Mouse (Mus musculus) heart, postnatal 0 days (tissue): ENCODE measurements around the gene Il25. TPM values are rescaled to one million over a fixed set of nuclear protein-coding genes. Genes with fewer than 3 reads are reported as not detected.

ENCODE experiments used
- ATAC-seq: fragments of 200-750 bp; cut with Nextera tagmentation; 2 replicates; pipeline ENCODE4 v1.8.0; 2017; ENCODE audit warnings: low read depth, moderate number of reproducible peaks, moderate library complexity; ENCODE audit not compliant: insufficient read depth
- DNase-seq: peaks from one replicate; pipeline ENCODE4 v3.0.0-alpha.2; 2016; ENCODE audit warnings: low spot score
- H3K27ac ChIP-seq: fragments of 300-500 bp; sonication (generic); 2 replicates; pipeline ENCODE4 v1.5.1; 2014; ENCODE audit warnings: low read depth, mild to moderate bottlenecking
- H3K27me3 ChIP-seq: fragments of 300-500 bp; sonication (generic); 2 replicates; pipeline ENCODE4 v1.6.1; 2014; ENCODE audit warnings: low read length, mixed read lengths; ENCODE audit not compliant: control insufficient read depth, insufficient read depth
- H3K36me3 ChIP-seq: fragments of 300-500 bp; sonication (generic); replicated peaks from 2 replicates; pipeline ENCODE4 v1.6.1; 2014; ENCODE audit warnings: low read length, mixed read lengths; ENCODE audit not compliant: control insufficient read depth, insufficient read depth
- H3K4me1 ChIP-seq: fragments of 300-500 bp; sonication (generic); 2 replicates; pipeline ENCODE4 v1.6.1; 2014; ENCODE audit warnings: antibody characterized with exemption; ENCODE audit not compliant: control insufficient read depth, insufficient read depth
- H3K4me2 ChIP-seq: fragments of 300-500 bp; sonication (generic); 2 replicates; pipeline ENCODE4 v1.6.1; 2014; ENCODE audit warnings: low read depth, mild to moderate bottlenecking, low read length, moderate library complexity
- H3K4me3 ChIP-seq: fragments of 300-500 bp; sonication (generic); 2 replicates; pipeline ENCODE4 v1.5.1; 2014; ENCODE audit warnings: low read depth, low read length
- H3K9ac ChIP-seq: fragments of 300-500 bp; sonication (generic); replicated peaks from 2 replicates; pipeline ENCODE4 v1.6.1; 2014; ENCODE audit warnings: low read depth, low read length, mixed read lengths
- H3K9me3 ChIP-seq: fragments of 300-500 bp; sonication (generic); replicated peaks from 2 replicates; pipeline ENCODE4 v1.6.1; 2016; ENCODE audit warnings: low read length; ENCODE audit not compliant: control insufficient read depth
- CTCF ChIP-seq: IDR thresholded peaks from 2 replicates; pipeline ENCODE4 v1.5.1; 2016; ENCODE audit warnings: antibody characterized with exemption, control low read depth, low read depth
- EP300 ChIP-seq: IDR thresholded peaks from 2 replicates; pipeline ENCODE4 v1.6.1; 2016; ENCODE audit warnings: antibody characterized with exemption, low read depth
- WGBS: fragments of 180-500 bp; shearing (Covaris S2); extraction: QIAGEN DNeasy Blood & Tissue Kit; methylation state at CpG from one replicate; pipeline ENCODE4 v1.1.7; 2014; 5-methylcytosine and 5-hydroxymethylcytosine counted together
- polyA plus RNA-seq: library from polyadenylated mRNA; unstranded; fragments of >200 nt; fragmentation: Nextera tagmentation; extraction: Ambion mirVana; gene quantifications from 2 replicates; pipeline ENCODE4 v1.2.1, GENCODE M21; 2015
- total RNA-seq: library from RNA; depleted of rRNA; stranded (reverse); fragments of >200 nt; gene quantifications from 2 replicates; pipeline ENCODE4 v1.2.3, GENCODE M21; 2014; ENCODE audit warnings: low replicate concordance; rRNA removed

Gene Il25
- total RNA-seq (not detected in 2 replicates), polyA plus RNA-seq (0.11 TPM in 1 of 2 replicates, not detected in the other)

DNA sequence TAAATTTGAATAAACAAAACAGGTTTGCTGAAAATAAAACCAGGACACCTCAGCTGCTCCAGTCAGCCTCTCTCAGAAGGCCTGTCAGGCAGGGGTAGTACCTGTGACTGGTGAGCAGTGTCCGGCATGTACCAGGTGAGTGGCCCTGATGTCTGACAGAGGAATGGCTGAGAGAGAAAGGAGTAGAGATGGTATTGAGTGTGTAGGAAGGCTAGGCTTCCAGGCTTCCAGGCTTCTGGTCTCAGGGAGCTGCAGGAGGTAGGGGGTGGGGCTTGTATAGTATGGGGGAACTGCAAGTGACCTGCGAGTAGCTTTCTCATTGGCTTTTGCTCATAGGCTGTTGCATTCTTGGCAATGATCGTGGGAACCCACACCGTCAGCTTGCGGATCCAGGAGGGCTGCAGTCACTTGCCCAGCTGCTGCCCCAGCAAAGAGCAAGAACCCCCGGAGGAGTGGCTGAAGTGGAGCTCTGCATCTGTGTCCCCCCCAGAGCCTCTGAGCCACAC lies at the start of gene Il25:
TSS of gene Il25 (plus strand) at position 51 of the 506 bp plus-strand sequence.
- ATAC-seq: no peak
- TF ChIP-seq EP300 (no peak), CTCF (no peak)

DNA sequence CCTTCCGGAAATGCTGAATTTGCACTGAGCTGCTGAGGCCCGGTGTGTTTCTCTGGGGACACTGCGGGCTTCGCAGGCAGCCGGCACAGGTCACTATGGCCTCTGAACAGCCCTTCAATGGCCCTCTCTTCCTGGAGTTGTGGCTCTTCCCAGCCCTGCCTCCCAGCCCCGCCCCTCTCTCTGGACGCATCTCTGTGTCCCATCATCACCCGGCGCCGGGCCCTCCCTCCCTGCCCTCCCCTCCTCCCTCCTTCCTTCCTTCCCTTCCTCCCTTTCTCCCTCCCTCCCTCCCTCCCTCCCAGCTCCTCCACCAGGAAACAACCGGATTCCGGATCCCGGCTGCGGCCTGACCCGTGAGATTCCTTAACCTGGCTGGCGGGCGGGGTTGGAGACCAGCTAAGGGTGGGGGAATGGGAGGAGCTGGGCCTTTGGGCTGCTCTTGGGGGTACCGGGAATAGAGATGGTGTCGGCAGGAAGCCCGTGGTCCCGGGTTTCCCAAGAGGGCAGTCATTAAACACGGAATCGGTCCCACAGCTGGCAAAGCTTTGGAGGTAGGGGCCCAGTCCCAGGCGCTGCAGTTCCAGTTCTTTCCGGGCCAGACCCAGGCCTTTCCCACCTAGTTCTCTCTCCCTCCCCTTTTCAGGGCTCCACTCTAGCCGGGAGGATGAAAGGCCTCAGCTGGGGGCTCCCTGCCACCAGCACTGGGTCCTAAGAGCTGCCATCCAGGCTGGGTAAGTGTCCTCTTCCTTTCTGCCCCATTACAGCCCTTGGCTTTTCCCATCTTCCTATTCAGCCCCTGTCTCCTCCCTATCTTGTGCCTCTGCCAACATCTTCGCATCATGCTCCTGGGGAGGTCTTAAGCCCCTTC lies 49.1 kb upstream of the Il25 start, which contains the start of the genes Bcl2l2 and Gm20521:
TSS of gene Bcl2l2 (plus strand) at position 224 of the 868 bp plus-strand sequence.
TSS of gene Gm20521 (plus strand) at position 288 of the 868 bp plus-strand sequence.
- TF ChIP-seq CTCF: no peak
- peak; percentile 28; the same call in 1 of the 2 replicates for TF ChIP-seq EP300
- Histone ChIP-seq H3K4me1 (peaks cover 7% of the 10 kb centered on the region), H3K9me3 (no peaks in the 10 kb centered on the region), H3K9ac (peak within 1 kb of the TSS; percentile 74), H3K4me3 (peak within 1 kb of the TSS; percentile 71), H3K27me3 (no peaks in the 10 kb centered on the region), H3K4me2 (peak within 1 kb of the TSS; percentile 81), H3K36me3 (peaks cover 12% of the 10 kb centered on the region; the same call in 1 of the 2 replicates), H3K27ac (peak within 1 kb of the TSS; percentile 98)
- ATAC-seq: peak; percentile 91
- peak; percentile 95 for DNase-seq
- WGBS: 0% methylated on average over 27 of the region's 27 CpGs

More for the DNA sequence above, at the start of gene Il25:
- Histone ChIP-seq H3K27me3 (no peaks in the 10 kb centered on the region), H3K4me1 (no peaks in the 10 kb centered on the region; the same call in 1 of the 2 replicates), H3K9me3 (no peaks in the 10 kb centered on the region), H3K4me3 (no peak within 1 kb of the TSS), H3K36me3 (no peaks in the 10 kb centered on the region), H3K4me2 (no peak within 1 kb of the TSS), H3K9ac (no peak within 1 kb of the TSS), H3K27ac (no peak within 1 kb of the TSS)
- no peak for DNase-seq
- WGBS: 24% methylated on average over 6 of the region's 6 CpGs

DNA sequence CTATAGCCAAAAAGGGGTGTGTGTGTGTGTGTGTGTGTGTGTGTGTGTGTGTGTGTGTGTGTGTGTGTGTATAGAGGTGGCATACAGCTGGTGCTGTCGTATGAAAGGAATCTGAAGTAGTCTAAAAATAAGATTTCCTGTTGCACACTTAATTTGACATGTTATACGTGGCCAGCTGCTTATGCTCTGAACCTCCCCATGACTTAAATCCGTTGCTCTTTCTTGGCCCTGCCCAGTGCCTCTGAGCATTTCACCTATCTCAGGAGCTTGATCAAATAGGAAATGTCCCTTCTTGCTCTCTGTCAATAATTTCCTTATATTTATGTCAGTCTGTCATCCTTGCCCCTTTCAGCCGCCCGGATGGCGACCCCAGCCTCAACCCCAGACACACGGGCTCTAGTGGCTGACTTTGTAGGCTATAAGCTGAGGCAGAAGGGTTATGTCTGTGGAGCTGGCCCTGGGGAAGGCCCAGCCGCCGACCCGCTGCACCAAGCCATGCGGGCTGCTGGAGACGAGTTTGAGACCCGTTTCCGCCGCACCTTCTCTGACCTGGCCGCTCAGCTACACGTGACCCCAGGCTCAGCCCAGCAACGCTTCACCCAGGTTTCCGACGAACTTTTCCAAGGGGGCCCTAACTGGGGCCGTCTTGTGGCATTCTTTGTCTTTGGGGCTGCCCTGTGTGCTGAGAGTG lies 48.3 kb upstream of the Il25 start:
- H3K36me3 ChIP-seq: peaks cover 12% of the 10 kb centered on the region; the same call in 1 of the 2 replicates
- peaks cover 7% of the 10 kb centered on the region for H3K4me1 ChIP-seq
- TF ChIP-seq CTCF (no peak), EP300 (no peak)
- no peaks in the 10 kb centered on the region for H3K9me3 ChIP-seq
- peak; percentile 47 for DNase-seq
- peak; percentile 24; the same call in 1 of the 2 replicates for ATAC-seq
- 30% methylated on average over 21 of the region's 21 CpGs for WGBS
- H3K9ac ChIP-seq: peak overlapping the region; percentile 74
- no peaks in the 10 kb centered on the region for H3K27me3 ChIP-seq
- H3K27ac ChIP-seq: peak overlapping the region; percentile 98
- H3K4me2 ChIP-seq: peak overlapping the region; percentile 81
- H3K4me3 ChIP-seq: peak overlapping the region; percentile 71

DNA sequence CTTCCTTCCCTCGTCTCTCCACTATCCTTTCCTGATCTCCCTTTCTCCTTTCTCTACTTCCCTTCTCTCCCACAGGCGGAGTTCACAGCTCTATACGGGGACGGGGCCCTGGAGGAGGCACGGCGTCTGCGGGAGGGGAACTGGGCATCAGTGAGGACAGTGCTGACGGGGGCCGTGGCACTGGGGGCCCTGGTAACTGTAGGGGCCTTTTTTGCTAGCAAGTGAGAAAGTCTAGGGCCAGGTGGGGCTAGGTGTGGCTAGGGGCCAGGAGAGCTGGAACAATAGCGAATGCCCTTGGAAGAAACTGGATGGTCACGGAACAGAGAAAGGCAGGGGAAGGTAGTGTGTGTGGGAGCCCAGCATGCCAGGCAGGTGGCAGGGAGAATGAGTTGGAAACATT lies 47.2 kb upstream of the Il25 start:
- WGBS: 90% methylated on average over 11 of the region's 11 CpGs
- DNase-seq (no peak), ATAC-seq (no peak)
- Histone ChIP-seq H3K27me3 (no peaks in the 10 kb centered on the region), H3K9me3 (no peaks in the 10 kb centered on the region), H3K36me3 (peaks cover 12% of the 10 kb centered on the region; the same call in 1 of the 2 replicates), H3K4me1 (peaks cover 7% of the 10 kb centered on the region), H3K9ac (no peak overlapping the region), H3K4me2 (no peak overlapping the region), H3K4me3 (no peak overlapping the region), H3K27ac (no peak overlapping the region)
- no peak for TF ChIP-seq EP300
- TF ChIP-seq CTCF: no peak

DNA sequence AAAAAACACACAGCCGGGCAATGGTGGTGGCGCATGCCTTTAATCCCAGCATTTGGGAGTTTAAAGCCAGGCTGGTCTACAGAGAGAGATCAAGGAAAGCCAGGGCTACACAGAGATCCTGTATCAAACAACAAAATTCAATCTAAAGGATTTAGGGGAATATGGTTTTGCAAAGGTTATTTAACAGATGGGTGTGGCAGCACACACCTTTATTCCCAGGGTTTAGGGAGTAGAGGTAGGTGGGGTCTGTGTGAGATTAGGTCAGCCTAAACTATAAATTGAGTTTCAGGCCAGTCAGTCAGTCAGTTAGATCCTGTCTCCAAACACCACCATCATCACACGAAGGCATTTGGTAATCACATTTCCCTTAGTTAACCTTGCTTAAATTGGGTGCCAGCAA lies 40.3 kb upstream of the Il25 start, which contains the start of gene Pabpn1:
TSS of gene Pabpn1 (plus strand) at position 301 of the 400 bp plus-strand sequence.
- DNase-seq (no peak), ATAC-seq (no peak)
- peak within 1 kb of the TSS; percentile 59 for H3K4me2 ChIP-seq
- peak within 1 kb of the TSS; percentile 86 for H3K27ac ChIP-seq
- peak within 1 kb of the TSS; percentile 43 for H3K9ac ChIP-seq
- no peaks in the 10 kb centered on the region for H3K27me3 ChIP-seq
- H3K9me3 ChIP-seq: no peaks in the 10 kb centered on the region
- peaks cover 14% of the 10 kb centered on the region for H3K4me1 ChIP-seq
- H3K4me3 ChIP-seq: peak within 1 kb of the TSS; percentile 50
- peaks cover 19% of the 10 kb centered on the region for H3K36me3 ChIP-seq
- 96% methylated on average over 3 of the region's 3 CpGs for WGBS
- TF ChIP-seq CTCF: no peak
- no peak for TF ChIP-seq EP300
